Mouse (Mus musculus): ENCODE results near the gene Celf3. TPM values are rescaled to one million over a fixed set of nuclear protein-coding genes. Genes with fewer than 3 reads are reported as not detected.

Celf3 gene
- polyA plus RNA-seq, 1 experiment from 2014 or later: 0.24 TPM

DNA sequence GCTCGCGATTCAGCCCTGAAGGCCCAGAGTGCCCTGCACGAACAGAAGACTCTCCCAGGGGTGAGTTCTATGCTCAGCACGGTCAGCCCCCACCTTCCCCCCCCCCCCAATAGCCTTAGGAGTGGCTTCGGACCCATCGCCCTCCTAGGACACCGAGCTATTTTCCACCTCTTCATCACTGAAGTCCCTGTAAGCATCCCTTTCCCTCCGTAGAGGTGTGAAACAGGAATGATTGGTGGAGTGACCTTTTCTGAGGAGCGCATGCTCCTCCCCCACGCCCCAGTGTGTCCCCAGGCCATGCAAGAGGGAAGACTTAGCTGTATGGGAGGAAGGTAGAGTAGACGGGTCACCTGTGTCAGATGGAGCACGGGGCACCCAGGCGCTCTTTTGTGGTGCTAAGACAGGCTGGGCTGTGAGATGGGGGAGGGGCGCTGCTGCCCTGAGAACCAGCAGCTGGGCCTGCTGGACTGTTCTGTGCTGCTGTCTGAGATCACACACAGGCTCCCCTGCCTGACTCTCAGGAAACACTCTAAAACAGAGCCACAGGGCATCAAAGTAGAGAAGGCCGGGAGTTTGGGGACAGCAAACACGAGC, 2.3 kb downstream of the Celf3 start, which contains the start of gene Riiad1:
Gene Riiad1, minus strand, starts transcription at position 51 of the 594 bp plus-strand sequence.
- Histone ChIP-seq H3K36me3 (replicated peaks) (no peaks in the 10 kb centered on the region), H3K9ac (no peak within 1 kb of the TSS), H3K27me3 (peaks cover 46% of the 10 kb centered on the region), H3K27ac (replicated peaks) (no peak within 1 kb of the TSS), H3K4me2 (no peak within 1 kb of the TSS; the same call in 1 of the 2 replicates), H3K4me1 (replicated peaks) (peaks cover 9% of the 10 kb centered on the region; the same call in 1 of the 2 replicates), H3K4me3 (replicated peaks) (no peak within 1 kb of the TSS), H3K9me3 (replicated peaks) (no peaks in the 10 kb centered on the region)
- no peak for ATAC-seq (ENCODE audit: insufficient read depth)
- 14% methylated on average over 15 of the region's 16 CpGs for WGBS (ENCODE audit: insufficient replicate concordance)

DNA sequence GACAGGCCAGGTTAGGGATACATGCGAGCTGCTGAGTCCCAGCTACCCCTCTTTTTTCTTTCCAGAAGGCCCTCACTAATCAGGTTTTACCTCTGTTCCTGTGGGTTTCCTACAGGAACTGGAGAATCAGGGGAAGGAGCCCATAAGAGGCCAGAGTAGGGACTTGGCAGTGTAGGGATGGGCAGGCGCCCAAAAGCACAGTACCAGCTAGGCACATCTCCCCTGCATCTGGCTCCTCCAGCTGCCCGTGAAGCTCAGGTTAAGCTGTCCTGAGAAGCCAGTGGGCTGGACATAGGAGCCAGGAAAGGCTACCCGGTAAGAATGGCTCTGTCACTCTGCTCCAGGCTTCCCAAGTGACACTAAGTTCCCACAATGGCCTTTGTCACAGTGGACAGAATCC, 3.3 kb downstream of the Celf3 start:
- no peak overlapping the region for H3K27ac ChIP-seq (replicated peaks)
- no peak overlapping the region for H3K9ac ChIP-seq
- peaks cover 9% of the 10 kb centered on the region; the same call in 1 of the 2 replicates for H3K4me1 ChIP-seq (replicated peaks)
- H3K4me2 ChIP-seq: no peak overlapping the region
- H3K27me3 ChIP-seq: peaks cover 46% of the 10 kb centered on the region
- whole genome bisulfite sequencing (ENCODE audit: insufficient replicate concordance): 34% methylated on average over 4 of the region's 4 CpGs
- no peaks in the 10 kb centered on the region for H3K36me3 ChIP-seq (replicated peaks)
- no peak for ATAC-seq (ENCODE audit: insufficient read depth)
- H3K9me3 ChIP-seq (replicated peaks): no peaks in the 10 kb centered on the region
- H3K4me3 ChIP-seq (replicated peaks): no peak overlapping the region

DNA sequence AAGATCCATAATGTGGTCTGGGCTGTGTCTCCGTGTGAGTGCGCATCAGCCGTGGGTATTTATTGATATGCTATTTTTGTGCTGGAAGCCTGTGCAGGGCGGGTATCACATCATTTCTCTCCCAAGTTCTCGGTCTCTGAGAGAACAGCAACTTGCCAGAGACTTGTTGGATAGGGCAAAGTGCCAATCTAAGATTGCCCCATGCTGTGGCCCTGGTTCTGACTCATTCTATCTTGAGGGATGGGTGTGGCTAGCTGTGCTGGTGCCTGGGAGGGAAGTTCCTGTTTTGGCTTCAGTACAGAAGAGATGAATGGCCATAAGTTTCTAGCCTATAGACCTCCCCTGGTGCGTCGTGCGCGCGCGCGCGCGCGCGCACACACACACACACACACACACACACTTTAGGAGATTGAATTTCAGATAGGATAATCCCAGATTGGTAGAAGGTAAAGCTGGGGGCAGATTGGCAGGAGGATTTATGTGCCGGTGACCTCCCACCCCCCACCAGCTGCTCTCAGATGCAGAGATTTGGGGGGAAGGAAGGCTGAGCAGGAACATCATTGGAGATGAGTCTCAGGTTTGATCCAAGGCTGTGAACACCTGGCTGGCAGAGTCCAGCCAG, 4.8 kb downstream of the Celf3 start:
- H3K27ac ChIP-seq (replicated peaks): no peak overlapping the region
- no peak for ATAC-seq (ENCODE audit: insufficient read depth)

DNA sequence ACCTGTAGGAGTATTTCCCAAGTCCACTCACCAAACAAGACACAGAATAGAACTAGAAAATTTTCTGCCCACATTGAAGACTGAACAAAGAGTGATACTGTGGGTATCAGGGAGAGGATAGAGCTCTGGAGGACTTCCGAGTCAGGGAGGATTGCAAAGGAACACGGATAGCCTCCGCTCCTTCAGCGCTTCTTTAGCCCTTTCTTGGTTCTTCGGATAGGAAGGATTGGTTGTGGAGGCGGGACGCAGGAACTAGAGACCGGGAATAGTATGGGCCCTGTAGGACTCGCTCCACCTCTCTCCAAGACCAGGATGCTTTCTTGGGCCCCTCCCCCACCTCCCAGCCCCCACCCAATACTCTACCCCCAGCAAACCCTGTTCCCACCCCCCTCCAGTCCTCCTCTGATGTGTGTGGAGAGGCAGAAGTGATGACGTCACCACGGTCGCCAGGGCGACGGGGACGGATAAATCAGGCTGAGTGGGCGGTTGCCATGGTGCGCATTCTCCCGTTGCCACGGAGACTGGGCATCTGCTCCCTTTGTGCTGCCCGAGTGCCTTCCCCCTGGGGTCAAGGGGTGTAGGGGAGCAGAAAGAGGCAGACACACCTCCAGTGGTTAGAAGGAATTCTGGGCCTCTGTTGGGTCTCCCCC, 5.8 kb downstream of the Celf3 start:
- no peak for ATAC-seq (ENCODE audit: insufficient read depth)
- 39% methylated on average over 20 of the region's 20 CpGs for WGBS (ENCODE audit: insufficient replicate concordance)
- no peak overlapping the region for H3K4me3 ChIP-seq (replicated peaks)
- H3K9me3 ChIP-seq (replicated peaks): no peaks in the 10 kb centered on the region
- no peaks in the 10 kb centered on the region for H3K4me1 ChIP-seq (replicated peaks)
- H3K27ac ChIP-seq (replicated peaks): no peak overlapping the region
- no peak overlapping the region for H3K4me2 ChIP-seq
- no peaks in the 10 kb centered on the region for H3K36me3 ChIP-seq (replicated peaks)
- peaks cover 33% of the 10 kb centered on the region for H3K27me3 ChIP-seq
- no peak overlapping the region for H3K9ac ChIP-seq

More for the DNA sequence above, 4.8 kb downstream of the Celf3 start:
- peaks cover 44% of the 10 kb centered on the region for H3K27me3 ChIP-seq
- H3K9me3 ChIP-seq (replicated peaks): no peaks in the 10 kb centered on the region
- H3K9ac ChIP-seq: no peak overlapping the region
- H3K4me1 ChIP-seq (replicated peaks): peaks cover 6% of the 10 kb centered on the region; the same call in 1 of the 2 replicates
- 67% methylated on average over 17 of the region's 17 CpGs for WGBS (ENCODE audit: insufficient replicate concordance)
- H3K4me3 ChIP-seq (replicated peaks): no peak overlapping the region
- H3K4me2 ChIP-seq: no peak overlapping the region
- H3K36me3 ChIP-seq (replicated peaks): no peaks in the 10 kb centered on the region

DNA sequence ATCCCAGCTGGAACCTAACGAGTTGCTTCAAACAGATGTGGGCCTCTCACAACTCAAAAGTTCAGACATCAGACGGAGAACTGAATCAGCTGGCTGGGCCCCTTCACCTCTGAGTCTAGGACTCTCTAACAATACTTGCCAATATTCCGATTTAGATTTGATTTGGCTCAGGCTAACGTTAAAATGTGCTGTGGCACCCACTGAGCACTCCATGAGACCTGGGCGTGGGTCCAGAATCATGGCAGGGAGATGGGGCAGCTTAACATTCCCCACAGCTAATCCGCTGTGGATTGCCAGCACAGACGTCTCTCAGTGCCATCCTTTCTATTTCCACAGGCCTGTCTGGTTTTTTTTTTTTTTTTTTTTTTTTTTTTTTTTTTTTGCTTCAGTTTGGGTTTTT, 7.8 kb downstream of the Celf3 start:
- Histone ChIP-seq H3K27me3 (peaks cover 13% of the 10 kb centered on the region), H3K4me1 (replicated peaks) (no peaks in the 10 kb centered on the region), H3K4me3 (replicated peaks) (no peak overlapping the region), H3K4me2 (no peak overlapping the region), H3K27ac (replicated peaks) (no peak overlapping the region), H3K9me3 (replicated peaks) (no peaks in the 10 kb centered on the region), H3K9ac (no peak overlapping the region), H3K36me3 (replicated peaks) (no peaks in the 10 kb centered on the region)
- 61% methylated on average over 7 of the region's 7 CpGs for WGBS (ENCODE audit: insufficient replicate concordance)
- no peak for ATAC-seq (ENCODE audit: insufficient read depth)

DNA sequence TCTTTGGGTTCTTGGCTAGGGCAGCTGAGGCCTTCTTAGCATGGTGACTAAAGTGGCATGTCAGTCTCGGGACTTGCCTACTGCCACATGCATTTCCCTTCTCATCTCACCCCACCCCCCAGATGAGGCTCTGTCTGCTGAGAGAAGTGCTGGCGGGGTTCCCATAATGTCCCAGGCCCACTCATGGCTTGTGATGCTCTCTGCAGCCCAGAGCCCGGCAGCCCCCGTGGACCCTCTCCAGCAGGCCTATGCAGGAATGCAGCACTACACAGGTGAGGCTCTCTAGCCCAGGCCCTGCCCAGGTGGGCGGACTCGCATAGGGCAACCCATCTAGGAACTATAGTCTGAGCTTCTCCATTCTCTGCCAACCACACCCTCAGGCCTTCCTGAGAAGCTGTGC, 9.5 kb downstream of the Celf3 start:
- no peak overlapping the region for H3K4me3 ChIP-seq (replicated peaks)
- 65% methylated on average over 6 of the region's 6 CpGs for WGBS (ENCODE audit: insufficient replicate concordance)
- no peak overlapping the region for H3K9ac ChIP-seq
- H3K27me3 ChIP-seq: no peaks in the 10 kb centered on the region; the same call in 1 of the 2 replicates
- ATAC-seq (ENCODE audit: insufficient read depth): no peak
- H3K9me3 ChIP-seq (replicated peaks): no peaks in the 10 kb centered on the region
- H3K4me1 ChIP-seq (replicated peaks): no peaks in the 10 kb centered on the region
- no peak overlapping the region for H3K4me2 ChIP-seq
- H3K27ac ChIP-seq (replicated peaks): no peak overlapping the region
- no peaks in the 10 kb centered on the region for H3K36me3 ChIP-seq (replicated peaks)

DNA sequence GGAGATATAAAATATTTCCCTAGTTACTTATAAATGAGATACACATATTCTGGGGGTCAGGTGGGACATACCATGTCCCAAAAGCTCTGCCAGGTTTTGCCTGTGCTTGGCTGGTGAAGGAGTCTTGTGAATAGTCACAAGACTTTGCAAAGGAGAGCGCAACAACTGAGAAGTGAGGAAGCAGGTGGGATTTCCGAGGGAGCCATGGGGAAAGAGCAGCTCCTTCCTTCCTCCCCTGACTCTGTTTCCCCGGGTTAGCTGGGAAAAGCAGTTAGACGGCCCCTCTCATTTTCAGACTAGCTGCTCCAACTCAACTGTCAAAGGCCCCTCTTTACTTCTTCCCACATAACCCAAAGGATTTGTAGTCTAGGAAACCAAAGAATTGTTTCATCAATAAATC, 19.1 kb downstream of the Celf3 start:
- WGBS (ENCODE audit: insufficient replicate concordance): 71% methylated on average over 4 of the region's 4 CpGs
- no peaks in the 10 kb centered on the region for H3K4me1 ChIP-seq (replicated peaks)
- H3K4me3 ChIP-seq (replicated peaks): no peak overlapping the region
- H3K9ac ChIP-seq: no peak overlapping the region
- no peak overlapping the region for H3K27ac ChIP-seq (replicated peaks)
- H3K4me2 ChIP-seq: no peak overlapping the region
- H3K27me3 ChIP-seq: no peaks in the 10 kb centered on the region
- no peak for ATAC-seq (ENCODE audit: insufficient read depth)
- H3K9me3 ChIP-seq (replicated peaks): no peaks in the 10 kb centered on the region
- peaks cover 31% of the 10 kb centered on the region for H3K36me3 ChIP-seq (replicated peaks)

DNA sequence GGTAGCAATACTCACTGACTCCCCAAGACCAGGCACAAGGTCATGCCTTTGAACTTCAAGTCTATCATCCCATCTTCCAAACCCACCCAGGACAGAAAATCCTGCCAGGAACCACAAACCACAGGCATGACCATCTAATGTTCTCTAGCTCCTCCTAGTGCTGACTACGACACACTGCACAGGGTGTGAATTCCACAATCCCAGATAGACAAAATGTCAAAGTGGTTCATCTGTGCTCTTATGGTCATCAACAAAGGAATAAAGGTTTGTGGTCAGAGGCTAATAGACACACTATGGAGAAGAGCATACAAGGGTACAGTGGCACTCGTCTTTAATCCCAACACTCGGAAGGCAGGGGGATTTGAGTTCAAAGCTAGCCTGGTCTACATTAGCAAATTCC, 24.1 kb downstream of the Celf3 start:
- H3K27ac ChIP-seq (replicated peaks): no peak overlapping the region
- H3K4me1 ChIP-seq (replicated peaks): no peaks in the 10 kb centered on the region
- H3K9me3 ChIP-seq (replicated peaks): no peaks in the 10 kb centered on the region
- ATAC-seq (ENCODE audit: insufficient read depth): no peak
- no peaks in the 10 kb centered on the region for H3K27me3 ChIP-seq
- no peak overlapping the region for H3K4me3 ChIP-seq (replicated peaks)
- H3K9ac ChIP-seq: no peak overlapping the region
- WGBS (ENCODE audit: insufficient replicate concordance): 72% methylated on average over 3 of the region's 3 CpGs
- H3K36me3 ChIP-seq (replicated peaks): peaks cover 53% of the 10 kb centered on the region
- no peak overlapping the region for H3K4me2 ChIP-seq

DNA sequence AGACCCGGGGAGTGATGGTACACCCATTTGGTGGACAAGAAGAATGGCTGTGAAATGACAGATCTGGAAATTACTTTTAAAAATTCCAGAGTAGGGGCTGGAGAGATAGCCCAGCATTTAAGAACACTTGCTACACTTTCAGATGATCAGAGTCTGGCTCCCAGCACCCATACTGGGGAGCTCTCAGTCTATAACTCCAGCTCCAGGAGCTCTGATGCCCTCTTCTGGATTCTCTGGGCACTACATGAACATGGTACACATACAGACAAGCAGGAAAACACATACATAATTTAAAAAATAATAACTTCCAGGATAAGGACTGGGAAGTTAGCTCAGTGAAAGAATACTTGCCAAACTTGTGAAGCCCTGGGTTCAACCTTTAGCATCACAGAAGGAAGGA, 28.6 kb downstream of the Celf3 start:
- Histone ChIP-seq H3K4me1 (replicated peaks) (no peaks in the 10 kb centered on the region), H3K4me3 (replicated peaks) (no peak overlapping the region), H3K36me3 (replicated peaks) (peaks cover 36% of the 10 kb centered on the region), H3K9ac (no peak overlapping the region), H3K4me2 (no peak overlapping the region), H3K27me3 (no peaks in the 10 kb centered on the region), H3K9me3 (replicated peaks) (no peaks in the 10 kb centered on the region), H3K27ac (replicated peaks) (no peak overlapping the region)
- 81% methylated on average over 1 of the region's 1 CpGs for WGBS (ENCODE audit: insufficient replicate concordance)
- no peak for ATAC-seq (ENCODE audit: insufficient read depth)

DNA sequence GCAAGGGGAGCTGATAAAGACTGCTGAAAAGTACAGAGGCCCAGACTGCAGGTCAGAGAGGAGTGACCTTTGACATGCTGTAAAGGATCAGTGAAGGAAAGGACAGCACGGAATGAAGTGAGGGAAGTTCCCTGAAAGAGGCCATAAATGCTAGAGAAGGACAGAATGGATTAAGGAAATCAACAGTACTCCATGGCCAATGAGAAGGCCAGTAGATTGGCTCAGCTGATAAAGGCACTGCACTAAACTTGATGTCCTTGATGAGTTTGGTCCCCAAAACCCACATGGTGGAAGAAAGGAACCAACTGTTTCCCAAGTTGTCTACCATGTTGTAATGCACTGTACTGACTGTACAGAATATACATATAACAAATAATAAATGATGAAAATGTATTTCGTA, 48.6 kb downstream of the Celf3 start:
- no peak overlapping the region for H3K4me2 ChIP-seq
- 66% methylated on average over 2 of the region's 2 CpGs for WGBS (ENCODE audit: insufficient replicate concordance)
- H3K4me1 ChIP-seq (replicated peaks): no peaks in the 10 kb centered on the region
- ATAC-seq (ENCODE audit: insufficient read depth): no peak
- H3K9me3 ChIP-seq (replicated peaks): no peaks in the 10 kb centered on the region
- no peak overlapping the region for H3K27ac ChIP-seq (replicated peaks)
- H3K27me3 ChIP-seq: no peaks in the 10 kb centered on the region
- peaks cover 34% of the 10 kb centered on the region for H3K36me3 ChIP-seq (replicated peaks)
- H3K9ac ChIP-seq: no peak overlapping the region
- no peak overlapping the region for H3K4me3 ChIP-seq (replicated peaks)

DNA sequence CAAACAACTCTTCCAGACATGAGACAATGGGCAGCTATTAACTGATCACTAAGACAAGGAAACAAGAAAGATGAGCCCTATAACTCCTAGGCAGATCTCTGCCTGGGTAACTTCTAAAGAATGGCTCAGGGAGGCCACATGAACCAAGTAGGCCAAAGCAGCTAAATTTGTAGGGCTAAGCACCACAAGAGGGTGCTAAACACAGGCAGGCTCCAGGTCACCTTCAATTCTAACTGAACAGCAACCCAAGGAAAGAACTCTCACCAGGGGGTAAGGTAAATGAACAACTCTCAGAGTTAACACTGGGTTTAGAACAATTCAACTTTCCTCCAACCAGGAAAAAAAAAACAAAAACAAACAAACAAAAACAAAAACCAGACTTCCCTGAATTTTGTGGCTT, 55.9 kb downstream of the Celf3 start:
- H3K36me3 ChIP-seq (replicated peaks): peaks cover 10% of the 10 kb centered on the region
- H3K27ac ChIP-seq (replicated peaks): no peak overlapping the region
- H3K9me3 ChIP-seq (replicated peaks): no peaks in the 10 kb centered on the region
- H3K4me2 ChIP-seq: no peak overlapping the region
- ATAC-seq (ENCODE audit: insufficient read depth): no peak
- H3K4me1 ChIP-seq (replicated peaks): peaks cover 4% of the 10 kb centered on the region; the same call in 1 of the 2 replicates
- no peak overlapping the region for H3K9ac ChIP-seq
- no peak overlapping the region for H3K4me3 ChIP-seq (replicated peaks)
- no peaks in the 10 kb centered on the region for H3K27me3 ChIP-seq

Data from liver, embryonic 15.5 days (tissue).